Mouse (Mus musculus): ENCODE results near the gene Slc50a1. TPM values are rescaled to one million over a fixed set of nuclear protein-coding genes. Genes with fewer than 3 reads are reported as not detected.

The Slc50a1 gene
- polyA plus RNA-seq, 1 experiment from 2014 or later = 37.5 TPM

DNA sequence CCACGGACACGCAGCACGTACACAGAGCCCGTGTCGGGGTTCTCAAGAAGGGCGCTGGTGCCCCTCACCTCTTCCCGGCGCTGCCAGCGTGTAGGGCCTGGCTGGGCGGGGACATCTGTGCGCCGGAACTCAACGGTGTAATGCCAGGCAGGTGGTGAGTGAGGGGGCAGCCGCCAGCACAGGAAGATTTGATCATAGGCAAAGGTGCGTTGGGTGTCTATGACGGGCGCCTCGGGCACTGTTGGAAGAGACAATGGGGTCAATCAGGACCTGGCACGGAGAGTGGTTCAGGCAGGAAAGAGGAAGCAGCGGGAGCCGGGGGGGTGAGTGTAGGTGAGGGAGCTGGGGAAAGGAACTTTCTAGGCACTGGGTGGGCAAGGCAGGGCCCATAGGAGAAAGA, 32.7 kb downstream of the Slc50a1 start:
- Histone ChIP-seq H3K4me3 (no peak overlapping the region), H3K4me2 (no peak overlapping the region), H3K36me3 (replicated peaks) (peaks cover 76% of the 10 kb centered on the region), H3K4me1 (peaks cover 9% of the 10 kb centered on the region), H3K9me3 (no peaks in the 10 kb centered on the region), H3K27me3 (replicated peaks) (no peaks in the 10 kb centered on the region), H3K9ac (no peak overlapping the region), H3K27ac (no peak overlapping the region)
- ATAC-seq (replicated peaks) = no peak
- WGBS = 94% methylated on average over 21 of the region's 21 CpGs

DNA sequence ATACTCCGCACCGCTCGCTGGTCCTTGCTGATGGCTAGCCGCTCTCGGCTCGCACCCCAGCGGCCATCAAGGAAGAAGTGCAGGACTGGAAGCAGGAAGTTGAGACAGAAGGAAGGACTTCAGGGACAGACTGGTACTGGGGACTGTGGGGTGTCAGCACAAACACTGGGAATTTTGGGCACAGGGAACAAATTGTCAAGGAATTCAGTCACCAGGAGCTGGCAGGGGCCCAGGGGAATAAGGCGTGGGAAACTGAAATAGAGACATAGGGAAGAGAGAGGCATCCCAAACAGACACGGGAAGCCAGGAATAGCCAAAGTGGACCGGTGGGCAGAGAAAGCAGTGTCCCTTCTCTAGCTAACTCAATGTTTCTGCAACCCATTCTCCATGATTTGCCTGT, 33.9 kb downstream of the Slc50a1 start:
- H3K4me3 ChIP-seq = no peak overlapping the region
- peaks cover 67% of the 10 kb centered on the region for H3K36me3 ChIP-seq (replicated peaks)
- no peaks in the 10 kb centered on the region for H3K4me1 ChIP-seq
- no peak overlapping the region for H3K27ac ChIP-seq
- H3K9ac ChIP-seq = no peak overlapping the region
- H3K9me3 ChIP-seq = no peaks in the 10 kb centered on the region
- no peaks in the 10 kb centered on the region for H3K27me3 ChIP-seq (replicated peaks)
- ATAC-seq (replicated peaks) = no peak
- no peak overlapping the region for H3K4me2 ChIP-seq
- WGBS = 91% methylated on average over 10 of the region's 10 CpGs

DNA sequence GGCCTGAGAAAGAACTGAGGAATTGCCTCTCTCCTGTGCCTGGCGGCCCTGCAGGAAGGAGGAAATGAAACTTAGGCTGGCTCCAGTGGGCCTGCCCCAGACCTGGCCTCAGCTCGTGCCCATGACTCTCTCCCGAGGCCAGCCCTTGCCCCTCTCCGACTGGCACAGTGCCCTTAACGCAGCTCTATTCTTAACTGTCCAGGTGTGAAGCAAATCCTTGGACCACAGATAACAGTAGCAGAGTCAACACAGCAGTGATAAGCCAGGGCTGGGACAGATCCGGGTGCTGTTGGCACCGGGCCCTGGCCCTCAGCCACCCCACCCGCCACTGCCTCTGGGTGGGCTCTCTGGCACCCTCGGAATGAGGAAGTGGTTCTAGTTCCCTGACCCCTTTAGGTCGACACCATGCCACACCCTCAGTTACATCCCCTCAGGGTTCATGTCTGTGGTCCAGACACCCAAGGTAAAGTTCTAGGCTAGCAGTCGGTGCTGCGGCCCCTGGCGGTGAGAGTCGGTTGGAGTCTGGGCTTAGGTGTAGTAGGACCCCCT, 36.7 kb downstream of the Slc50a1 start:
- no peaks in the 10 kb centered on the region for H3K27me3 ChIP-seq (replicated peaks)
- 86% methylated on average over 14 of the region's 14 CpGs for WGBS
- H3K4me1 ChIP-seq = peaks cover 5% of the 10 kb centered on the region
- no peak overlapping the region for H3K4me2 ChIP-seq
- ATAC-seq (replicated peaks) = no peak
- H3K4me3 ChIP-seq = no peak overlapping the region
- H3K27ac ChIP-seq = no peak overlapping the region
- H3K36me3 ChIP-seq (replicated peaks) = peaks cover 41% of the 10 kb centered on the region
- no peak overlapping the region for H3K9ac ChIP-seq
- H3K9me3 ChIP-seq = no peaks in the 10 kb centered on the region

DNA sequence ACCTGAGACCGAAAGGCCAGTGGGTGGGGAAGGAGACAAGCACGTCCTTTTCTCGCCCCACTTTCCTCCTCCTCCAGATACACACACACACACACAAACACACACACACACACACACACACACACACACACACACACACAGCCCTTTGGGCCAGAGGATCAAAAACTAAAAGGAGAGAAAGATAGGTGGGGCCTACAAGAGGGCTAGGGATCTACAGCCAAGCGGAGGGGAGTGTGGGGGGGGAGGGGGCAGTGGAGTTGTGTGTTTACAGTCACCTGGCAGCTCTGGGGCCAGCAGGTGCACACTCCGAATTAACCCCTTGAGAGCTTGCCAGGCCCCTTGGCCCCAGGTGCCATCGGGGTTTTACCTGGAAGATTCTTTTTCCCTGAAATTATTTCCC, 37.8 kb downstream of the Slc50a1 start:
- H3K4me3 ChIP-seq = no peak overlapping the region
- no peak overlapping the region for H3K9ac ChIP-seq
- no peaks in the 10 kb centered on the region for H3K9me3 ChIP-seq
- ATAC-seq (replicated peaks) = no peak
- H3K36me3 ChIP-seq (replicated peaks) = peaks cover 31% of the 10 kb centered on the region
- WGBS = 70% methylated on average over 6 of the region's 6 CpGs
- H3K27me3 ChIP-seq (replicated peaks) = no peaks in the 10 kb centered on the region
- no peak overlapping the region for H3K27ac ChIP-seq
- peaks cover 12% of the 10 kb centered on the region for H3K4me1 ChIP-seq
- H3K4me2 ChIP-seq = no peak overlapping the region

DNA sequence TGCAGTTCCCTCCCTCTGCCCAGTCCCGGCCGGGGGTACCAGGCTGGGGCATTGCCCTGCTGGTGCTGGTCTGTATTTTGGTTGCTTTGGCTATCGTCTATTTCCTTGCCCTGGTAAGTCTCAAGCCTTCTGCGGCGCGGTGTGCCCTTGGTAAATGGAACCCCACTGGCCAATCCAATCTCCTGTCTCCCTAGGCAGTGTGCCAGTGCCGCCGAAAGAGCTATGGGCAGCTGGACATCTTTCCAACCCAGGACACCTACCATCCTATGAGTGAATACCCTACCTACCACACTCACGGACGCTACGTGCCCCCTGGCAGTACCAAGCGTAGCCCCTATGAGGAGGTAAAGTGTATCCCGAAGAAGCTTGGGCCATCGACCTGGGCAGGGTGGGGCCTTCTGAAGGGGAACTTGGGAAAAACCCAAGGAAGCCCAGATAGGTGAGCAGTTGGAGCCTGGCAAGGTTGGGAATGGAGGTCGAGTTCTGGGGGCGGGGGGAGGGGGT, 38.5 kb downstream of the Slc50a1 start:
- H3K27me3 ChIP-seq (replicated peaks) = no peaks in the 10 kb centered on the region
- 75% methylated on average over 16 of the region's 16 CpGs for WGBS
- H3K9me3 ChIP-seq = no peaks in the 10 kb centered on the region
- peaks cover 23% of the 10 kb centered on the region for H3K36me3 ChIP-seq (replicated peaks)
- no peak overlapping the region for H3K4me3 ChIP-seq
- H3K4me1 ChIP-seq = peaks cover 20% of the 10 kb centered on the region
- no peak overlapping the region for H3K4me2 ChIP-seq
- ATAC-seq (replicated peaks) = no peak
- no peak overlapping the region for H3K27ac ChIP-seq
- H3K9ac ChIP-seq = no peak overlapping the region

DNA sequence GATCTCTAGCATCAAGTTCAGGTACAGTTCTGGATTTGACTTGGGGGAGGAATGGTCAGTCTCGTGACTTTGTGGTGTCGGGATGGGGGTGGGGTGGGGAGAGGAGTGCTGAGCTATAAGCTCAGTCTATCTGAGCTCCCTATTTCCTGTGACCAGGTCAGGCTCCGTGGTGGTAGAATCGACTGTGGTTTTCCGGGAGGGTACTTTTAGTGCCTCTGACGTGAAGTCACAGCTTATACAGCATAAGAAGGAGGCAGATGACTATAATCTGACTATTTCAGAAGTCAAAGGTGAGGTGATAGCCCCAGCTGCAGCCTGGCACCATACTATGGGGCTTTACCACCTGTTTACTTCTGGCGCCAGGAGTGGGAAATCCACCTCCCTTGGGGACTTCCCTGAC, 39.0 kb downstream of the Slc50a1 start:
- Histone ChIP-seq H3K36me3 (replicated peaks) (peaks cover 18% of the 10 kb centered on the region), H3K4me2 (no peak overlapping the region), H3K9ac (no peak overlapping the region), H3K4me1 (peaks cover 25% of the 10 kb centered on the region), H3K27me3 (replicated peaks) (no peaks in the 10 kb centered on the region), H3K4me3 (no peak overlapping the region), H3K9me3 (no peaks in the 10 kb centered on the region), H3K27ac (no peak overlapping the region)
- 76% methylated on average over 7 of the region's 7 CpGs for WGBS
- ATAC-seq (replicated peaks) = no peak

DNA sequence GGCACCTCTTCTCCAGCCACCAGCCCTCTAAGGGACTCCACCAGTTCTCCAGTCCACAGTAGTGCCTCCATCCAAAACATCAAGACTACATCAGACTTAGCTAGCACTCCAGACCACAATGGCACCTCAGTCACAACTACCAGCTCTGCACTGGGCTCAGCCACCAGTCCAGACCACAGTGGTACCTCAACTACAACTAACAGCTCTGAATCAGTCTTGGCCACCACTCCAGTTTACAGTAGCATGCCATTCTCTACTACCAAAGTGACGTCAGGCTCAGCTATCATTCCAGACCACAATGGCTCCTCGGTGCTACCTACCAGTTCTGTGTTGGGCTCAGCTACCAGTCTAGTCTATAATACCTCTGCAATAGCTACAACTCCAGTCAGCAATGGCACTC, 39.8 kb downstream of the Slc50a1 start:
- H3K4me2 ChIP-seq = no peak overlapping the region
- H3K27ac ChIP-seq = no peak overlapping the region
- no peak for ATAC-seq (replicated peaks)
- no peaks in the 10 kb centered on the region for H3K9me3 ChIP-seq
- H3K36me3 ChIP-seq (replicated peaks) = peaks cover 12% of the 10 kb centered on the region; the same call in 1 of the 2 replicates
- H3K9ac ChIP-seq = no peak overlapping the region
- no peaks in the 10 kb centered on the region for H3K27me3 ChIP-seq (replicated peaks)
- H3K4me1 ChIP-seq = peaks cover 33% of the 10 kb centered on the region
- WGBS = 93% methylated on average over 2 of the region's 2 CpGs
- H3K4me3 ChIP-seq = no peak overlapping the region

DNA sequence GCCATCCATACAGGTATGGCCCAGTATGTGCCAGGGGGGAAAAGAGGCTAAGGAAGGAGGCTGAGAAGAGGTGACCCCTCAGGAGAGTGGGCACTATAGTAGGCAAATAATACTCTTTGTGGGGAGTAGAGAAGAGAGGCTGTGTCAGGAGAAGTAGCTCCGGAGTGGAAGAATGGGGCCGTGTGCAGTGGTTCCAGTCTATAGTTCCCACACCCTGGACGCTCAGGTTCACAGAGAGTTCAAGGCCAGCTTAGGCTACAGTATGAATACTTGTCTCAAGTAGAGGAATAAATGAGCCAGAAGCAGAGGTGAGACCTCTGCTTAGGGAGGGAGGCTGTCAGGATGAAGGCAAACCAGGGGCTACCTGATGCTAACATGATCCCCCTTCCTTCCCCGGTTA, 41.1 kb downstream of the Slc50a1 start:
- no peak for ATAC-seq (replicated peaks)
- no peak overlapping the region for H3K4me3 ChIP-seq
- no peak overlapping the region for H3K9ac ChIP-seq
- H3K4me1 ChIP-seq = peaks cover 46% of the 10 kb centered on the region
- H3K4me2 ChIP-seq = no peak overlapping the region
- WGBS = 60% methylated on average over 4 of the region's 4 CpGs
- H3K27me3 ChIP-seq (replicated peaks) = no peaks in the 10 kb centered on the region
- peaks cover 3% of the 10 kb centered on the region; the same call in 1 of the 2 replicates for H3K36me3 ChIP-seq (replicated peaks)
- no peak overlapping the region for H3K27ac ChIP-seq
- H3K9me3 ChIP-seq = no peaks in the 10 kb centered on the region

DNA sequence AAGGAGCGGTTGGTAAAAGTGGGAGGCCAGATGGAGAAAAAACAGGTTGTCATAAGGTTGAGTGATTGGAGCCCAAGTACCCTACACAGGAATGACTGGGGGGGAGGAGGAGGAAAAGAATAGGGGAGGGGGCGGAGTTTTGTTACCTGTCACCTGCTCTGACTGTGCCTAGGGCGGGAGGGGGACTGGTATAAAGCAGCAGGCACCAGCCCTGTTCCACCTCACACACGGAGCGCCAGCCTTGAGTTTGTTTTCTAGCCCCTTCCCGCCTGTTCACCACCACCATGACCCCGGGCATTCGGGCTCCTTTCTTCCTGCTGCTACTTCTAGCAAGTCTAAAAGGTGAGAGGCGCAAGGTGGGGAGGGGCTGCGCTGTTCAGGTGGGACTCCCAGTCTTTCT, 41.5 kb downstream of the Slc50a1 start, which contains the start of gene Muc1:
Muc1 (plus strand) TSS at position 222 of the 400 bp plus-strand sequence.
- Histone ChIP-seq H3K27me3 (replicated peaks) (no peaks in the 10 kb centered on the region), H3K4me1 (peaks cover 50% of the 10 kb centered on the region), H3K9ac (0 out of 2 replicates have a peak within 1 kb of the TSS, but pooled peaks have one; percentile 3), H3K4me2 (peak within 1 kb of the TSS; percentile 65), H3K36me3 (replicated peaks) (no peaks in the 10 kb centered on the region), H3K9me3 (no peaks in the 10 kb centered on the region), H3K4me3 (peak within 1 kb of the TSS; percentile 37), H3K27ac (peak within 1 kb of the TSS; percentile 86)
- no peak for ATAC-seq (replicated peaks)
- WGBS = 34% methylated on average over 10 of the region's 10 CpGs

DNA sequence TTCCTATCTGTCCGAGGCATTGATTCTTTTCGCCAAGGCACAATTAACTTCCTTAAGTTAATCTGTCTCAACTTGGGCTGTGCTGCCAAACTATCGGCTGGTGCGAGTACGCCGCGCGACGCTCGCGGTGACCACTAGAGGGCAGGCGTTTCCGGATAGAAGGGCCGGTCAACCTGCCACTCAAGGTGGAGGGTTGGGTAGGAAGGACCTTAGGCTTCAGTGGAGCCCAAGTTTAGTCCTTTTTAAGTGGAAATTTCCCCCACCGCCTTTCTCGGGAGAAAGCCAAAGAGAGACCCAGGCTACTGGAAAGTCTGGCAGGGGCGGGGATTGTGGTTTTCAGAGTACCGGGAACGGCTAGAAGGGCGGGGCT, 42.2 kb downstream of the Slc50a1 start:
- ATAC-seq (replicated peaks) = peak; percentile 30; the same call in 1 of the 2 replicates
- Histone ChIP-seq H3K4me3 (peak overlapping the region; percentile 37), H3K27ac (peak overlapping the region; percentile 86), H3K4me1 (peaks cover 57% of the 10 kb centered on the region), H3K9me3 (no peaks in the 10 kb centered on the region), H3K9ac (0 out of 2 replicates have a peak overlapping the region, but pooled peaks have one; percentile 3), H3K4me2 (peak overlapping the region; percentile 65), H3K36me3 (replicated peaks) (no peaks in the 10 kb centered on the region), H3K27me3 (replicated peaks) (no peaks in the 10 kb centered on the region)
- under 1% methylated on average over 20 of the region's 20 CpGs for WGBS

DNA sequence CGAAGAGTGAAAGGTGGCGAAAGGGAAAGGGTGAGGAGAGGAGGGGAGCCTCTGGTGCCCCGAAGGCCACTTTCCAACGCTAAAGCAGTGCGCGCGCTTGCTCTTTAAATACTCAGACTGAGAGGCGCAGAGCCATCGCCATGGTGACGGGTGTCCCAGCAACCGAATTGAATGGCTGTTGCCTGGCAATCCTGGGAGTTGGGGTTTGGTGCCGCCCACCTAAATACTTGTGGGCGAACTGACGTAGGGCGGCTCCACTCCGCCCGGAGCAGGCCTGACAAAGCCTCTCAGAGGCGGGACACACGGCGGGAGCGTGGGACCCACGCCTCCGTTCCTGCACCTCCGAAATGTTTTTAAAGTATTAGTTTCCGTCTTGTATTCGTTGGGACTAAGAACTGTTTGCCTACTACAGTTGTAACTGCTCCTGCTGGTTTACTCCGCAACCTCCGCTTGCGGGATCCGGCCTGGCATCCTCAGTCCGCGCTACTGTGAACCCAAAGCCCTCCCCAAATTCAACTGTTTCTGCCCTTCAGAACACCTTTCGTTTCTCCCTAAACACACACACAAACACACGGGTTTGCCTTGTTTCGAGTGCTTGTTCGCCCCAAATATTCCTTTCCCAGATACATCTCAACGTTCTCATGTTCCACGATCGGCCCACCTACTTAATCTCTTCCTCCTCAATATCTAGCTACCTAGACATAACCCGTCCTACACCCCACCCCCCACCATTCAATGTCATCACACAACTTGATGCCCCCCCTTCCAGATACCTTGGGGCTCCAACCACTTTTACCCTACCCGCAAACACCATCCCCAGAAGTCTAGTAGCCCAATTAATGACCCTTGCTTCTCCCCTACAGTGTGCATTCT, 42.8 kb downstream of the Slc50a1 start:
- peak overlapping the region; percentile 86 for H3K27ac ChIP-seq
- ATAC-seq (replicated peaks) = peak; percentile 78
- no peaks in the 10 kb centered on the region for H3K36me3 ChIP-seq (replicated peaks)
- peak overlapping the region; percentile 52 for H3K9ac ChIP-seq
- H3K9me3 ChIP-seq = no peaks in the 10 kb centered on the region
- peaks cover 60% of the 10 kb centered on the region for H3K4me1 ChIP-seq
- peak overlapping the region; percentile 65 for H3K4me2 ChIP-seq
- H3K27me3 ChIP-seq (replicated peaks) = no peaks in the 10 kb centered on the region
- peak overlapping the region; percentile 37 for H3K4me3 ChIP-seq
- 2% methylated on average over 41 of the region's 41 CpGs for WGBS

DNA sequence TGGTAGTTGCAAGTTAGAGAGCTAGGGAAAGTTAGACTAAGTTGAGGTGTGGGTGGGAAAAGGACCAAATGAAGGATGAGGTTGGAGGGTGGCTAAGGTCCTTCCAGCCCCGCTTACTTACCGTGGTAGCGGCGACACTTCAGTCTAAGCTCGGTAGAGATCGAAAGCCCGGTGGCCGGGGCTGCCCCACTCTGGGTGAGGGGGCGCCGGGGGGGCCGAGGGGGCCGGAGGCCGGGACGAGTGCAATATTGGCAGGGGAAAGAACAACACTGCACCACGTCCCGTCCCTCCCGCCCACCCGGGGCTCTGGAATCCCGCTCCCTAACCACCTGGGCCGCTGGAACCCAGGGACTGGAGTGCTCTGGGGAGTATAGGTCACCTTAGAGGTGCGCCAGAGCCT, 43.5 kb downstream of the Slc50a1 start, which contains the start of gene Mtx1:
Mtx1 (minus strand) TSS at position 189 of the 400 bp plus-strand sequence.
- ATAC-seq (replicated peaks) = no peak
- 4% methylated on average over 21 of the region's 21 CpGs for WGBS
- Histone ChIP-seq H3K27ac (peak within 1 kb of the TSS; percentile 86), H3K36me3 (replicated peaks) (no peaks in the 10 kb centered on the region), H3K4me2 (peak within 1 kb of the TSS; percentile 65), H3K9me3 (no peaks in the 10 kb centered on the region), H3K4me1 (peaks cover 60% of the 10 kb centered on the region), H3K27me3 (replicated peaks) (no peaks in the 10 kb centered on the region), H3K4me3 (peak within 1 kb of the TSS; percentile 37), H3K9ac (peak within 1 kb of the TSS; percentile 52)
